Mouse (Mus musculus) MEL (cell line): Measurements from ENCODE around the gene Abca2. TPM values are rescaled to one million over a fixed set of nuclear protein-coding genes. Genes with fewer than 3 reads are reported as not detected.

ENCODE experiments used
- DNase-seq: peaks from one replicate; pipeline ENCODE4 v3.0.0; 2011; ENCODE audit warnings: low read depth, low spot score
- H3K27ac ChIP-seq: 2 replicates; pipeline ENCODE4 v1.5.1; 2012; ENCODE audit warnings: low read depth, mild to moderate bottlenecking, control low read depth, low read length, moderate library complexity; ENCODE audit not compliant: control insufficient read depth
- H3K27me3 ChIP-seq, 2 experiments: fragments of 150-350 bp in 1 of 2; sonication (generic) in 1 of 2; 2 replicates each; pipeline ENCODE4 v1.6.1; 2012; ENCODE audit warnings: low read length in 2 of 2, mild to moderate bottlenecking in 2 of 2, improper control_type of control experiment in 1 of 2, moderate library complexity in 1 of 2; ENCODE audit not compliant: insufficient read depth in 2 of 2, control insufficient read depth in 1 of 2
- H3K36me3 ChIP-seq, 2 experiments: 2 replicates each; pipeline ENCODE4 v1.6.1; 2012 to 2014; ENCODE audit warnings: low read length in 2 of 2, improper control_type of control experiment in 1 of 2, inconsistent platforms in 1 of 2, mild to moderate bottlenecking in 1 of 2; ENCODE audit not compliant: insufficient read depth in 2 of 2, control insufficient read depth in 1 of 2
- H3K4me1 ChIP-seq, 2 experiments: fragments of 150-350 bp in 1 of 2; sonication (generic) in 1 of 2; 2 replicates each; pipeline ENCODE4 v1.6.1; 2012; ENCODE audit warnings: low read length in 2 of 2, improper control_type of control experiment in 1 of 2, mild to moderate bottlenecking in 1 of 2; ENCODE audit not compliant: insufficient read depth in 2 of 2, control insufficient read depth in 1 of 2
- H3K4me3 ChIP-seq, 2 experiments: fragments of 150-350 bp in 1 of 2; sonication (generic) in 1 of 2; 2 replicates each; pipeline ENCODE4 v1.5.1; 2012; ENCODE audit warnings: low read depth in 2 of 2, low read length in 2 of 2, mild to moderate bottlenecking in 2 of 2, moderate library complexity in 2 of 2, control low read depth in 1 of 2, improper control_type of control experiment in 1 of 2; ENCODE audit not compliant: control insufficient read depth in 1 of 2, insufficient read depth in 1 of 2
- H3K79me2 ChIP-seq: 2 replicates; pipeline ENCODE4 v1.6.1; 2012; ENCODE audit warnings: mild to moderate bottlenecking, low read length, moderate library complexity; ENCODE audit not compliant: control insufficient read depth, poor library complexity, insufficient read depth
- H3K9ac ChIP-seq: 2 replicates; pipeline ENCODE4 v1.6.1; 2012; ENCODE audit warnings: low read depth, mild to moderate bottlenecking, control low read depth, low read length, moderate library complexity; ENCODE audit not compliant: control insufficient read depth, poor library complexity, severe bottlenecking
- H3K9me3 ChIP-seq: fragments of 150-350 bp; sonication (generic); replicated peaks from 2 replicates; pipeline ENCODE4 v1.6.1; 2012; ENCODE audit warnings: mild to moderate bottlenecking, low read length, improper control_type of control experiment, moderate library complexity; ENCODE audit not compliant: insufficient read depth
- CHD2 ChIP-seq: IDR thresholded peaks from 2 replicates; pipeline ENCODE4 v1.6.1; 2011; ENCODE audit warnings: low read length, improper control_type of control experiment
- CTCF ChIP-seq, 3 experiments: IDR thresholded peaks in 2 of 3; conservative IDR thresholded peaks in 1 of 3; 2 replicates each; pipeline ENCODE4 v1.5.1; 2011 to 2012; ENCODE audit warnings: low read length in 3 of 3, low read depth in 2 of 3, mild to moderate bottlenecking in 2 of 3, improper control_type of control experiment in 1 of 3, inconsistent platforms in 1 of 3, mixed read lengths in 1 of 3, moderate library complexity in 1 of 3; ENCODE audit not compliant: control insufficient read depth in 1 of 3, insufficient read depth in 1 of 3, poor library complexity in 1 of 3, severe bottlenecking in 1 of 3
- GATA1 ChIP-seq: IDR thresholded peaks from 2 replicates; pipeline ENCODE4 v1.6.1; 2011; ENCODE audit warnings: low read depth, low read length, improper control_type of control experiment
- HCFC1 ChIP-seq: IDR thresholded peaks from 2 replicates; pipeline ENCODE4 v1.6.1; 2012; ENCODE audit warnings: low read depth, mild to moderate bottlenecking, inconsistent platforms, low read length, improper control_type of control experiment, moderate library complexity
- JUND ChIP-seq: IDR thresholded peaks from 2 replicates; pipeline ENCODE4 v1.6.1; 2011; ENCODE audit warnings: low read depth, mild to moderate bottlenecking, improper control_type of control experiment, low read length
- KAT2A ChIP-seq: conservative IDR thresholded peaks from 2 replicates; pipeline ENCODE4 v1.6.1; 2012; ENCODE audit warnings: low read depth, low read length, improper control_type of control experiment, inconsistent platforms
- MEF2A ChIP-seq: IDR thresholded peaks from 2 replicates; pipeline ENCODE4 v1.6.1; 2014; ENCODE audit warnings: low read depth, mild to moderate bottlenecking, inconsistent platforms, low read length, improper control_type of control experiment; ENCODE audit not compliant: poor library complexity, insufficient replicate concordance, severe bottlenecking; ENCODE audit errors: extremely low read depth
- MYC ChIP-seq: IDR thresholded peaks from 2 replicates; pipeline ENCODE4 v1.6.1; 2011; ENCODE audit warnings: low read depth, mild to moderate bottlenecking, low read length, improper control_type of control experiment, moderate library complexity
- NRF1 ChIP-seq: IDR thresholded peaks from 2 replicates; pipeline ENCODE4 v1.6.1; 2014; ENCODE audit warnings: low read depth, mild to moderate bottlenecking, inconsistent platforms, low read length, improper control_type of control experiment, moderate library complexity; ENCODE audit not compliant: poor library complexity, insufficient read depth, severe bottlenecking
- RCOR1 ChIP-seq: IDR thresholded peaks from 2 replicates; pipeline ENCODE4 v1.6.1; 2012; ENCODE audit warnings: low read depth, mild to moderate bottlenecking, inconsistent platforms, low read length, improper control_type of control experiment
- SMC3 ChIP-seq: IDR thresholded peaks from 2 replicates; pipeline ENCODE4 v1.6.1; 2011; ENCODE audit warnings: low read depth, low read length, improper control_type of control experiment
- USF1 ChIP-seq: IDR thresholded peaks from 2 replicates; pipeline ENCODE4 v1.6.1; 2014; ENCODE audit warnings: low read depth, mild to moderate bottlenecking, inconsistent platforms, low read length, improper control_type of control experiment, moderate library complexity
- USF2 ChIP-seq, 2 experiments: IDR thresholded peaks; 2 replicates each; pipeline ENCODE4 v1.6.1; 2011 to 2012; ENCODE audit warnings: improper control_type of control experiment in 2 of 2, low read length in 2 of 2, borderline replicate concordance in 1 of 2, inconsistent platforms in 1 of 2, low read depth in 1 of 2, mild to moderate bottlenecking in 1 of 2; ENCODE audit not compliant: insufficient read depth in 1 of 2
- ZKSCAN1 ChIP-seq: IDR thresholded peaks from 2 replicates; pipeline ENCODE4 v1.6.1; 2012; ENCODE audit warnings: low read depth, mild to moderate bottlenecking, inconsistent platforms, low read length, improper control_type of control experiment, moderate library complexity
- ZMIZ1 ChIP-seq: IDR thresholded peaks from 2 replicates; pipeline ENCODE4 v1.6.1; 2012; ENCODE audit warnings: low read depth, mild to moderate bottlenecking, inconsistent platforms, low read length, improper control_type of control experiment, moderate library complexity
- ZNF384 ChIP-seq: IDR thresholded peaks from 2 replicates; pipeline ENCODE4 v1.6.1; 2012; ENCODE audit warnings: low read depth, mild to moderate bottlenecking, inconsistent platforms, low read length, improper control_type of control experiment
- polyA plus RNA-seq, 2 experiments: library from polyadenylated mRNA; stranded (reverse) in 1 of 2; unstranded in 1 of 2; fragments of >175 nt in 1 of 2; fragments of >200 nt in 1 of 2; gene quantifications; 2 replicates each; pipeline versions ENCODE4 v1.2.1 to v1.2.4; 2012; ENCODE audit warnings: low replicate concordance in 2 of 2, low read depth in 1 of 2; ENCODE audit not compliant: insufficient read length in 2 of 2, insufficient read depth in 1 of 2, missing spikeins in 1 of 2
- total RNA-seq: library from RNA; depleted of rRNA; stranded (reverse); fragments of 300-350 nt; gene quantifications from 2 replicates; pipeline ENCODE4 v1.2.3, GENCODE M21; 2012

The Abca2 gene
- total and polyA plus RNA-seq, 3 experiments = 10.4 to 42.2 TPM; not detected in 1

DNA sequence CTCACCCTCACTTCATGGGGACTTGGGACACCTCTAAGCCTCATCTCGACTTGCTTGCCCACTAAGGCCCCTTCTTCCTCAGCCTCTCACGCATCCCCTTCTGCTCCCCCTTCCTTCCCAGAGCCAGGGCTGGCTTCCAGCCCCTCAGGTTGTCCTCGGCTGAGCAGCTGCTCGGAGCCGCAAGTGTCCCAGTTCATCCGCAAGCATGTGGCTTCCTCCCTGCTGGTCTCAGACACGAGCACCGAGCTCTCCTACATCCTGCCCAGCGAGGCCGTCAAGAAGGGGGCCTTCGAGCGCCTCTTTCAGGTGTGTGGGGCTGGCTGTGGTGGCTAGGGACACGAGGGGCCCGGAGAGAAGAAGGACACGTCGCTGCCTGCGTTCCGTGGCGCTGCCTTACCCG is 12.6 kb downstream of the Abca2 start:
- Histone ChIP-seq H3K27ac (no peak overlapping the region), H3K36me3 (no peaks in the 10 kb centered on the region; a peak in 1 of 4 replicates), H3K27me3 (no peaks in the 10 kb centered on the region), H3K4me1 (no peaks in the 10 kb centered on the region), H3K79me2 (no peaks in the 10 kb centered on the region), H3K9ac (no peak overlapping the region), H3K4me3 (no peak overlapping the region), H3K9me3 (no peaks in the 10 kb centered on the region)
- TF ChIP-seq HCFC1 (no peak), USF1 (no peak), USF2 (IDR thresholded peaks at IDR 0.05; ENCODE audit: borderline replicate concordance in 1 of 2, insufficient read depth in 1 of 2, low read depth in 1 of 2, low read length in 2 of 2) (no peak), MEF2A (no peak), ZNF384 (no peak), CTCF (IDR thresholded peaks at IDR 0.05 in 2 of 3, conservative IDR thresholded peaks at IDR 0.05 in 1 of 3; ENCODE audit: control insufficient read depth in 1 of 3, insufficient read depth in 1 of 3, low read depth in 2 of 3, low read length in 3 of 3, poor library complexity in 1 of 3, severe bottlenecking in 1 of 3) (no peak), CHD2 (no peak), NRF1 (no peak), GATA1 (no peak), SMC3 (no peak), RCOR1 (no peak), ZMIZ1 (no peak), JUND (no peak), MYC (no peak)
- DNase-seq = no peak

- TF ChIP-seq SMC3 (no peak), MYC (no peak), ZKSCAN1 (no peak), KAT2A (no peak), RCOR1 (no peak)
- Histone ChIP-seq H3K36me3 (no peaks in the 10 kb centered on the region; a peak in 1 of 4 replicates), H3K27ac (no peak overlapping the region), H3K4me3 (no peak overlapping the region), H3K9me3 (no peaks in the 10 kb centered on the region), H3K79me2 (no peaks in the 10 kb centered on the region), H3K4me1 (no peaks in the 10 kb centered on the region), H3K27me3 (no peaks in the 10 kb centered on the region), H3K9ac (no peak overlapping the region)
- no peak for DNase-seq
These were observed 14.2 kb downstream of the Abca2 start for GRCm38 (mm10) chr2:25442682-25443081.
